ENCODE assay signal across 13 mouse cellular contexts in genomic region chr6:140478031-140478430, GRCm38 (mm10). TPM values are rescaled to one million over a fixed set of nuclear protein-coding genes. Genes with fewer than 3 reads are reported as not detected.
A peak's percentile ranks its signal among the peaks of the same experiment; 100 is the strongest.
DNase-seq lines count a peak whose midpoint lies in the region; ATAC-seq and TF ChIP-seq lines count a peak whose summit lies in the region.
"Had no signal": no experiment of that assay in that cellular context is flagged by ENCODE, and none has a peak within 500 bp of the region (broad histone marks: within the 10 kb centered on the region; RNA-seq: fewer than 3 reads in every experiment).

No protein-coding gene starts in this region.

- no peak overlapping the region for H3K9ac ChIP-seq in kidney, postnatal 0 days (ENCODE audit: low read depth, low read length)
- no peak overlapping the region for H3K9ac ChIP-seq in neural tube, embryonic 13.5 days
- no peak overlapping the region for H3K9ac ChIP-seq in hindbrain, embryonic 16.5 days (ENCODE audit: low read depth, low read length)
- H3K9ac ChIP-seq: heart, embryonic 12.5 days had no signal

- H3K4me3 ChIP-seq in kidney, postnatal 0 days (replicated peaks; ENCODE audit: low read depth, low read length): no peak overlapping the region
- no peak overlapping the region for H3K4me3 ChIP-seq in neural tube, embryonic 13.5 days
- no peak overlapping the region for H3K4me3 ChIP-seq in hindbrain, embryonic 16.5 days (ENCODE audit: low read length)
- H3K4me3 ChIP-seq: heart, embryonic 12.5 days had no signal

- no peak for ATAC-seq in kidney, postnatal 0 days (replicated peaks; ENCODE audit: low FRiP score, low read depth)
- no peak for ATAC-seq in neural tube, embryonic 13.5 days (ENCODE audit: low read depth)
- no peak for ATAC-seq in hindbrain, embryonic 16.5 days
- ATAC-seq: activated CD4-positive, CD25-positive, alpha-beta regulatory T cell, adult 4 months had no signal

- H3K9me3 ChIP-seq in kidney, postnatal 0 days (replicated peaks; ENCODE audit: low read length): no peaks in the 10 kb centered on the region
- H3K9me3 ChIP-seq in neural tube, embryonic 13.5 days: no peaks in the 10 kb centered on the region
- H3K9me3 ChIP-seq in hindbrain, embryonic 16.5 days (ENCODE audit: control insufficient read depth, low read length): no peaks in the 10 kb centered on the region
- H3K9me3 ChIP-seq: heart, embryonic 12.5 days had no signal

- H3K27ac ChIP-seq in kidney, postnatal 0 days: no peak overlapping the region
- H3K27ac ChIP-seq in neural tube, embryonic 13.5 days (replicated peaks): peak overlapping the region; percentile 11; the same call in 1 of the 2 replicates
- peak overlapping the region; percentile 20; the same call in 1 of the 2 replicates for H3K27ac ChIP-seq in hindbrain, embryonic 16.5 days (ENCODE audit: low read depth, low read length)

- no peak for TF ChIP-seq CTCF in kidney, postnatal 0 days (IDR thresholded peaks at IDR 0.05; ENCODE audit: low read depth)

- 31% methylated on average over 7 of the region's 7 CpGs for WGBS in kidney, postnatal 0 days
- WGBS in neural tube, embryonic 13.5 days: 64% methylated on average over 7 of the region's 7 CpGs
- WGBS in hindbrain, embryonic 16.5 days: 53% methylated on average over 7 of the region's 7 CpGs

- no peaks in the 10 kb centered on the region for H3K4me1 ChIP-seq in kidney, postnatal 0 days (replicated peaks; ENCODE audit: insufficient read depth, low read length)
- H3K4me1 ChIP-seq in neural tube, embryonic 13.5 days (replicated peaks): peaks cover 37% of the 10 kb centered on the region
- peaks cover 25% of the 10 kb centered on the region for H3K4me1 ChIP-seq in hindbrain, embryonic 16.5 days (ENCODE audit: control insufficient read depth, insufficient read depth, low read depth, low read length)

- DNase-seq in kidney, postnatal 0 days (ENCODE audit: low spot score): peak; percentile 73
- no peak for DNase-seq in kidney, adult 11 months
- DNase-seq in neural tube, embryonic 10.5 days (ENCODE audit: extremely low spot score, low spot score): no peak
- no peak for DNase-seq in adrenal gland, postnatal 10 days
- no peak for DNase-seq in testis, postnatal 10 days (ENCODE audit: low spot score)
- DNase-seq: embryo, embryonic 11 days; kidney, adult 8-10 months; lung, adult 18-20 months; thymus, adult 2 months had no signal

- no peaks in the 10 kb centered on the region for H3K36me3 ChIP-seq in kidney, postnatal 0 days (ENCODE audit: insufficient read depth, low read length)
- H3K36me3 ChIP-seq in neural tube, embryonic 13.5 days: no peaks in the 10 kb centered on the region
- no peaks in the 10 kb centered on the region for H3K36me3 ChIP-seq in hindbrain, embryonic 16.5 days (ENCODE audit: control insufficient read depth, insufficient read depth, low read length)
- H3K36me3 ChIP-seq: heart, embryonic 12.5 days had no signal

- H3K4me2 ChIP-seq in kidney, postnatal 0 days (ENCODE audit: low read length): no peak overlapping the region
- H3K4me2 ChIP-seq in neural tube, embryonic 13.5 days: no peak overlapping the region
- H3K4me2 ChIP-seq in hindbrain, embryonic 16.5 days (ENCODE audit: low read length): no peak overlapping the region
- H3K4me2 ChIP-seq: heart, embryonic 12.5 days had no signal

- H3K27me3 ChIP-seq in kidney, postnatal 0 days (ENCODE audit: insufficient read depth, low read length): no peaks in the 10 kb centered on the region
- H3K27me3 ChIP-seq in neural tube, embryonic 13.5 days: no peaks in the 10 kb centered on the region
- H3K27me3 ChIP-seq in hindbrain, embryonic 16.5 days (replicated peaks; ENCODE audit: control insufficient read depth, insufficient read depth, low read length): no peaks in the 10 kb centered on the region
- H3K27me3 ChIP-seq: heart, embryonic 12.5 days had no signal

RNA-seq across cellular contexts. Expression of gene Plekha5, which starts 54.2 kb away (rescaled TPM):
- polyA plus RNA-seq in kidney, postnatal 0 days (2015; fragmentation: Nextera tagmentation; extraction: Ambion mirVana): 39.0 and 40.2 TPM in 2 replicates
- 44.0 and 49.5 TPM in 2 replicates for polyA plus RNA-seq in neural tube, embryonic 13.5 days (2015; fragmentation: Nextera tagmentation; extraction: Ambion mirVana)
- polyA plus RNA-seq in hindbrain, embryonic 16.5 days (2015; fragmentation: Nextera tagmentation; extraction: Ambion mirVana): 31.2 and 34.9 TPM in 2 replicates
- 10 to 100 TPM; 29.6 to 37.9 TPM for total RNA-seq in adrenal gland, postnatal 10 days (2021)
